Mouse (Mus musculus): ENCODE data around the gene Hsd17b13.

Hsd17b13 gene

DNA sequence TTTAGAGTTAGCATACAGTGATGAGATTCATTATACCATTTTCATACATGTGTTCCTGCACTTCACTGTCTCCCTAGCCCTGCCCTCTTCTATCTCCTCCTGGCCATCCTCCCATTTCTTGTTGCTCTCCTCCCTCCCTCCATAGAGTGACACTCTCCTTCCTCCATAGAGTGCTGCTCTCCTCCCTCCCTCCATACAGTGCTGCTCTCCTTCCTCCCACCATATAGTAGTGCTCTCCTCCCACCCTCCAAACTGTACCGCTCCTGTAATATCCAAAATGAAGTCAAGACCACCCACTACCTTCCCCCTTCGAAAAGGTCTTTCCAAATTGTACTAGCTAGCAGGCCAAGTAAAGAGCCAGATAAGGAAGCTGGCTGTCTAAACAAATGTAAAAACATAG, 53.5 kb downstream of the Hsd17b13 start:
- DNase-seq (ENCODE audit: low spot score in 2 of 2) = no peak

DNA sequence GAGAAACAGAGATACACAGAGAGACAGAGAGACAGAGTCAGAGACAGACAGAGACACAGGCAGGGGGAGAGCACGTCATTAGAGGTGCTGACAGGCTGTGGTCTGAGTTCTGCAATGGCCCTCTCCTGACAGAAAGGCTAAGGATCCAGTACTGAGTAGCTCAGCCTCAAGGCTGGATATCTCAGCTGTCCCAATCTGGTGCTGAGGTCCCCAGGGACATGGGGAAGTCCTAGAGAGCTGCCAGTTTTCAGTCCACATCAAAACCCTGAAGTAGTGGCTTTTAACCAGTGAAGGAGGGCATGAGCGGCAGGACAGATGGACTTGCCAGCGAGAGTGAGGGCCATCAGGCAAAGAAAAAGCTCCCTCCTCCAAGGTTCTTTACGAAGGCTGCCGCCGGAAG, 54.1 kb downstream of the Hsd17b13 start:
- no peak for DNase-seq (ENCODE audit: low spot score in 2 of 2)

DNA sequence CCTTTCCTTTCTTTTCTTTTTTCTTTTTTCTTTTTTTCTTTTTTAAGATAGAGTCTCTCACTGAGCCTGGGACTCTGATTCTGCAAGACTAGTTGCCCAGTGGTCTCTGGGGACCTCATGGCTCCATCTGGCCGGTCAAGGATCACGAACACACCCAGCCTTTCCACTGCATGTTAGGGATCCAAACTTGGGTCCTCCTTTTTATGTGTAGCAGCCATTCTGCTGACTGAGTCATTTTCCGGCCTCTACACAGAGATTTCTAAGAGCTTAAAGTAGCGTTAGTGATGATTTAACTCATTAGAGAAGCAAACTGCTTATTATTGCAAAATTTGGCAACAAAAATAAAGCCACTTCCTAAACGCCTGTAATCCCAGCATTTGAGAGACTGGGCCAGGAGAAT, 54.8 kb downstream of the Hsd17b13 start:
- no peak for DNase-seq (ENCODE audit: low spot score in 2 of 2)

DNA sequence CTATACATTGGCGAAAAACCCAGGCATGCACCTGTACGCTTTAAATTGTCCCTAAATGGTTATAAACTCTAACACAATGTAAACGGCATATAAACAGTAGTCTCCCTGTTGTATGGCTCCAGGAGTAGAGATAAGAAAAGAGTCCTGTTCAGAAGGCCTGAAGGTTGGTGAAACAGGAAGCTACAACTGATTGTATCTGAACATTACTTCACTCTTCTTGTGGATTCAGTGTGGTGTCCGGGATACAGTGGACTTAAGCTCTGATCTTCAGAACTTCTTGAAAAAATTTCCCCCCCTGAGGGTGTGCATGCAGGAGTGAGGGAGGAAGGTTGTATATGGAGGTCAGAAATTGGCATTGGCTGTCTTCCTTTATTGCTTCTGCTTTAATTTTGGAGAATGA, 57.7 kb downstream of the Hsd17b13 start:
- DNase-seq (ENCODE audit: low spot score in 2 of 2) = no peak

DNA sequence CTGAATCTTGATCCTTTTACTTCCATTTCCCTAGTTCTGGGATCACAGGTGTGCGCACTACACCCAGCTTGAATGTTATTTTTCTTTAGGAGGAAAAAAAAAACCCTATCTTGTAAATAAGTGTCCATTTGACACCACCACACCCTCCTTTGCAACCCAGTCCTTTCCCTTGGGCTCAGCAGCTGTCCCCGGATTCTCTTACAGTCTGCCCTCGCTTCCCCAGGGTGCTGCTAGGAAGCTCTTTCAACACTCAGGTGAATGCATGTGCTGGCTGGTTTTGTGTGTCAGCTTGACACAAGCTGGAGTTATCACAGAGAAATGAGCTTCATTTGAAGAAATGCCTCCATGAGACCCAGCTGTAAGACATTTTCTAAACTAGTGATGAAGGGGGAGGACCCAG, 59.0 kb downstream of the Hsd17b13 start:
- no peak for DNase-seq (ENCODE audit: low spot score in 2 of 2)

DNA sequence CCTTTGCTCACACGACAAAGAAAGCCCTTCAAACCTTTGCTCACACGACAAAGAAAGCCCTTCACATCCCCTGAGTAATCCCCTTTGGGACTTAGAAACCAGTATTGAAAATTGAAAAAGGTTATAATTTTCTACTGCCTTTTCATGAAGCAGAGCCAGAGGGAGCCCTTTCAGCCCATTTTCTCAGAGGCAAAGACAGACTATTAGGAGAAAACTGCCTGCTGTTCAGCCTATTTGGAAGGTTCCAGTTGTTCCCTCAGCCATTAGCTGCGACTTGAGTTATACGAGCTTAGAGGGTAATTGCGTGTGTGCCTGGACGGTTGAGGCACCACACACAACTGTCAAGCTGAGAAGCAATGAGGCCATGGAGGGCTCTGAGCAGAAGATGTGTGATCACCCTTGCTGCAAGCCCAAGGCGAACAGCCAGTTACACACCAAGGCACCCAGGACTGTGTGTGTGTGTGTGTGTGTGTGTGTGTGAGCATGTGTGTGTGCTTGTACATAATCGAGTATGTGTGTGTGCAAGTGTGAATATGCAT, 59.8 kb downstream of the Hsd17b13 start:
- DNase-seq (ENCODE audit: low spot score in 2 of 2) = no peak

DNA sequence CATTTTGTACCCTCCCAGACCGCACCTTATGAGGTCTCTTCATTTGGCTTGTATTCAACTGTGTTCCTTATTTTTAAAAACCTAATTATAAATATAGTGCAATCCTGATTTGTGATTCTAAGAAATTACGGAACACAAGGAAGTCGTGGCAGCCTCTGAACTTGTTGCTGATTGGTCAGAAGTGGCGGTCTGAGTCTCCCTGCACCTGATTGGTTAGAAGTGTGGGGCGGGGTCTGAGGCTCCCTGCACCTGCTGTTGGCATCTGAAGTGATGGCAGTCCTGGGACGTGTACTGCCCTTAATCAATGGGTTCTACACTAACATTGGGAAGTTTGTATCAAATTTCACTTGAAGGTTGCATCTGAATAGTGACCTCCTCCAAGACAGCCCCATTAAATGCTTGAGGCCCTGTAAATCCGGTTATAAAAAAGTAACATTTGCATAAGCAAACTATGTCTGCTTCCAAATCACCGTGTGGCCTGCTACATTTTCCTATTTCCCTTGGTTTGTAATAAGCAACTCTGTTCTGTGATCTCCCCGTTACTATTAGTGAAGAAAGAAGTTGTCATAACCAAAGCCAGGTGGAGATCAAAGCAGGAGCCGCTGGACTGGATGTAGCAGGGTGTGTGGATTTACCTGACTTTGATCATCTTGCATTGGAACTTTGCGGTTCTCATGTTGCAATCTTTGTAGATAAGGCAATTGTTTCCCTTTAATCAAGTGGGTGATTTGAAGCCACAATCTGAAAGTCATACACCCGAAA, 60.4 kb downstream of the Hsd17b13 start:
- no peak for DNase-seq (ENCODE audit: low spot score in 2 of 2)

DNA sequence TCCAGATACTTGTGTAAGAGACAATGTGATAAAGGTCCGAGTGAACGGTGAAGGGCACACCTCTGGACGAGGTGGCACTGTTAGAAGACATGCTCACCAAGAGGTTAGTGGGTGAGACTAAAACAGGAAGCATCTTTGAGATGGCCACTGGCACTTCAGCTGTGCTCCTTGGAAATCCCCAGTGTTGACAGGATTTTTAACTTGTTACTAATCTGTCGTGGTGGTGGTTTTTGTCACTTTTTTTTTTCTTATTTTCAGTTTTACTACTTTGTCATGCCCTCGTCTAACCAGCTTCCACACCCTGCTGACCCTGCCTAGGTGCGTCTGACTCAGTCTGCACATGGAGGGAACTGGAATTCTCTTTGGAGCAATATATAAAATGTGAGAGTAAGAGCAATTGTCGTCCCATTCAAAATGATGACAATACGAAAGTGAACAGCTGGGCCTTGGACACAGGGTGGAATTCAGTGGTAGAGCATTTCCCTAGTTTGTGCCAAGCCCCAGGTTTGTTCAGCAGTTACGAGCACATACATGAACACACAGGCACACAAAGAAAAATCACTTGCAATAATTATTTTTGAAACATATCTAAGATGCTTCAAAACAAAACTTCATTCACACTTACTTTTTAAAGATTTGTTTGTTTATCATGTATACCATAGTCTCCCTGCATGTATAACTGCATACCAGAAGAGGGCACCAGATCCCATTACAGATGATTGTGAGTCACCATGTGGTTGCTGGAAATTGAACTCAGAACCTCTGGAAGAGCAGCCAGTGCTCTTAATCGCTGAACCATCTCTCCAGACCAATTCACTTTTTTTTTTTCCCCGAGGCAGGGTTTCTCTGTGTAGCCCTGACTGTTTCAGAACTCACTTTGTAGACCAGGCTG, 62.6 kb downstream of the Hsd17b13 start:
- no peak for DNase-seq (ENCODE audit: low spot score in 2 of 2)

DNA sequence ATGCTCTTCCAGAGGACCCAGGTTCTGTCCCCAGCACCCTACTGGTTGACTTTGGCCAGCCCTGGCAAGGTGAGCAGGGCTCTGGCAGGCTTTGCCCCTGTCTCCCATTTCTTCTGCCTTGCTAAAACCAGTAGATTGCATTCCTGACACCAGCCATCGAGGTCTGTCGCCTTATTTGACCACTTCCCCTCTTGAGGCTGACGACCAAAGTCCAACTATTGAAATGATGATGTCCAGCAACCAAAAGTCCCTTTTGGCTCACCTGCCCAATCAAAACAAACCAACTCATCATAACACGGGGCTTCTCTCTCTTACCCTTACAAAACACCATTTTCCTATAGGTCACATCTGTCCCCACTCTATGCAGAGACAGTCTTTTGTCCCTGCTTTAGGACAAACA, 64.1 kb downstream of the Hsd17b13 start:
- DNase-seq (ENCODE audit: low spot score in 2 of 2) = no peak

DNA sequence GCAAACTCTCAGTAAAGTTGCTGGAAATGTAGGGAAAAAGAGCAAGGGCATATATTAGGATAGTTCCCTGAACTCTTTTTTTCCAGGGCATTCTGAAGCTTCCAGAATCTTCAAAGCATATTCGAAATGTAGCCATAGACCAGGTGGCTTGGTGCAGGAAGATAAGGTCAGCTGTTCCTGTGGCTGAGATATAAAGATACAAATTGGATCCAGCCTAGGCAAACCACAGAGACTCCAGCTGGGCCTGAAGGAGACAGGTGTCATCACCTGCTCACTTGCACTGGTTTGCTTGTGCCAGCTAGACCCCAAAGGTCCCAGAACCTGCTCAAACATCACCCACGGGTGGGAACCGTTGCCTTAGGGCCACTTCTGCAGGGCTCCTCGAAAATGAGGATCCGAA, 65.7 kb downstream of the Hsd17b13 start:
- no peak for DNase-seq (ENCODE audit: low spot score in 2 of 2)

DNA sequence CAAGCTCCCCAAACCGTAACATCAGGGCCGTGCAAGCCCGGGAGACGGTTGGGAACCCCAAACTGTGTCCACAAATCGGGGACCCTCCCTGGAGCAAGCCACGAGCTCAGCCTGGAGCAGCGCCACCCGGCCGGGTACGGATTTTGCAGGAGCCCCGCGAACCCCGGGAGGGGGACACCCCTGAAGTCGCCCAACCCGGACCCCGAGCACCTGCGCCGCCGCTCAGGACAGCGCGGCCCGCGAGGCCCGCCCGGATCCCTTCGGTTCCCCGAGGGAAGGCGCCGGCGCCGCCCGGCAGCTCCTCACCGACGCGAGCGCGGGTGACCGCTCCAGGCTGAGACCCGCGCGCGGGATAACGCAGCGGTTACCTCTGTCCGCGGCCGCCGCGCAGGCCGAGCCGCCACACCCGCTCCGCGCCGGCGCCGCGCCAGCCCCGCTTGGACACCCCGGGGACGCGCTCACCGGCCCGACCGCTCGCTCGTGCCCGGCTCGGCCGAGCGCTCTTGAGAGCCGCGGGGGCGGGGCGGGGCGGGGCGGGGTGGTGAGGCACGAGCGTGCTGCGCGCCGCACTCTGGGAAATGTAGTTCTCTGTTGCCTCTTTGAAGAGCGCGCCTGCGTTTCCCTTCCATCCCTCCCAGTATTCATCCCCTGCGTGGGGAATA, 66.3 kb downstream of the Hsd17b13 start, which contains the start of gene Klhl8:
Gene Klhl8 (minus strand): TSS at position 512 of the 662 bp plus-strand sequence.
- DNase-seq (ENCODE audit: low spot score in 2 of 2) = peak; percentile 59 to 78

DNA sequence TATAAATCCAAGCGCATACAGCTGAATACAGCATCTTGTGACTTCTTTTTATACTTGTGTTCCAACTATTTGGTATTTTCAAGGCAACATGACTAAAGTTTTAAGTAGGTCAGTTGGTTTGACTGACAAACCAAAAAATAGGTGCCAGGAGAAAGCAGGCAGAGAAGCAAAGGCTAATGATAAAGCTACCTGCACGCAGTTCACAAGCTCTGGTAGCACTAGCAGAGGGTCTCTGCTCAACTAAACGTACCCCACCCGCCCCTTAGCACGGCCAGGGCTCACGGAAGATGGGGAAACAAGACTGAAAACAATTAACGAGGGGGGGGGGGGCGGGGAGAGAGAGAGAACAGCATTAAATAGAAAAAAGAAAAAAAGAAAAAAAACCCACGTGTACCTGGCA, 67.1 kb downstream of the Hsd17b13 start:
- DNase-seq (ENCODE audit: low spot score in 2 of 2) = no peak

DNA sequence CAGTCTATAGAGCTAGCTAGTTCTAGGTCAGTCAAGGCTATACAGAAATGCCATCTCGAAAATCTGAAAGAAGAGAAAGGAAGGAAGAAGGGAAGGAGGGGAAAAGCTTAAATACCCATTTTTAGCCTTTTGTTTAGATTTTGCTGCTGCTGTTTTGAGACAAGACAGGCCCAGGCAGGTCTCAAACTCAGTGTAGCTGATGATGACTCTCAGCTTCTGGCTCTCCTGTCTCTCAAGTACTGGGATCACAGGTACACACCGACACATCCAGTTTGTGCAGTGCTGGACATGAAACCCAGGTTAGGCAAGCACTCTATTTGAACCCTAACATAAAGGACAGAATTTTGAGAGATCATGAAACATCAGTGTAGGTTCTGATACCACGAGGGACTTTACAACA, 67.7 kb downstream of the Hsd17b13 start:
- DNase-seq (ENCODE audit: low spot score in 2 of 2) = no peak

DNA sequence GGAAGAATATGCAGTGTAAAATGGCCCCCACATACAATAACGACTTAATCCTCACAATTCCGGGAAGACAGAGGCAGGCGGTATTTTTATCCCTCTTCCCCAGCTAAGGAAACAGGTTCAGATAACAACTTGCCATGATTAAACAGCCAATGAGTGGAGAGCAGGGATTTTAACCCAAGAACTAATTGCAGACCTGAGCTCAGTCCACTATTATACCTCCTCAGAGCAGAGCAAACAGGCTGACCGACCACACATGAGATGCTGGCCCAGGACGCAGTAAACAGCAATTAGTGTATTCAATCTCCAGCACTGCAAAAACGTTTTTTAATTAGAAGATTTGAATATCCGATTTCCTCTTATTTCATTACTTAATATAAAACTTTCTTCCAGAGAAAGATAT, 68.4 kb downstream of the Hsd17b13 start:
- DNase-seq (ENCODE audit: low spot score in 2 of 2) = no peak

DNA sequence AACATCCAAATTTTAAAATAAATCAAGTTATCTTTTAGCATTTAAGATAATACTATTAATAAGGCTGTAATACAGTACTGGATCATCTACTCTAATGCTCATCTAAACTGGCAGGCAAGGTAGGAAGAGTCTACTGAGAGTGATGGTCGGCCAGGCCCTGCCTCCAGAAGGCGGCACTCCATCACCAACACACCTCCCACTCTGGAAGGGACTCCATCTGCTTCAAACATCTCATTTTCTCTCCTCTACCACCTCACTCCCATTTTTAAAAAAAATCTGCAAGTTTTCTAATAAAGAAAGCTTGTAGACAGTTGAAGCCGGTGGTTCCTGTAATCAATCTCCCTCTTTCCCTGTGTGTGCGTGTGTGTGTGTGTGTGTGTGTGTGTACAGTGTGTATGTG, 69.4 kb downstream of the Hsd17b13 start:
- DNase-seq (ENCODE audit: low spot score in 2 of 2) = no peak

DNA sequence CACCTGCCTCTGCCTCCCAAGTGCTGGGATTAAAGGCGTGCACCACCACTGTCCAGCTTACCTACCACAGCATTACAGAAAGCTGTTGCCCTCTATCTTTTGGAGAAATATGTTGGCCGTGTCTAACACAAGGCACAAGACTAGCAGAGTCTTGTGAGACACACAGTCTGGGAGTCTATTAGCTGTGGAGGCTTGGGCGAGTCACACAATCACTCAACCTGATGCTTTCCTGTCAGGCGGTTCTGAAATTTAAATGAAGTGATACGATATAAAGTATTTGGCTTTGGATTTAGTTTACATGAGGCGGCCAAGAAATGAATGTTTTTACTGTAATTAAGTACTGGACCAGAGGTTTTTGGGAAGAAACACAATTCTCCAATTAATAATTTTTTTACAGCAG, 71.0 kb downstream of the Hsd17b13 start:
- no peak for DNase-seq (ENCODE audit: low spot score in 2 of 2)

All from cerebellum, postnatal 4 days (tissue).